Mouse (Mus musculus): Measurements from ENCODE around the gene Rnf146. TPM values are rescaled to one million over a fixed set of nuclear protein-coding genes. Genes with fewer than 3 reads are reported as not detected.
A peak's percentile ranks its signal among the peaks of the same experiment; 100 is the strongest.

Gene Rnf146
- polyA plus RNA-seq, 1 experiment from 2014 or later, result 45.6 TPM

- Histone ChIP-seq H3K4me2 (ENCODE audit: low read depth, low read length) (no peak overlapping the region), H3K27me3 (replicated peaks; ENCODE audit: control insufficient read depth, insufficient read depth, low read length) (no peaks in the 10 kb centered on the region), H3K27ac (replicated peaks; ENCODE audit: low read depth, low read length) (no peak overlapping the region), H3K36me3 (ENCODE audit: control insufficient read depth, insufficient read depth, low read length) (peaks cover 15% of the 10 kb centered on the region), H3K9me3 (ENCODE audit: control insufficient read depth, low read length) (no peaks in the 10 kb centered on the region), H3K4me1 (ENCODE audit: control insufficient read depth, insufficient read depth, low read length) (no peaks in the 10 kb centered on the region), H3K9ac (ENCODE audit: low read depth, low read length) (no peak overlapping the region), H3K4me3 (ENCODE audit: low read depth, low read length) (no peak overlapping the region)
- DNase-seq (ENCODE audit: low spot score) (no peak), ATAC-seq (ENCODE audit: low read depth) (no peak)
- 70% methylated on average over 3 of the region's 3 CpGs for WGBS
Measured at GRCm38 (mm10) chr10:29352575-29352974, 9.7 kb downstream of the Rnf146 start.

- Histone ChIP-seq H3K4me1 (ENCODE audit: control insufficient read depth, insufficient read depth, low read length) (no peaks in the 10 kb centered on the region), H3K36me3 (ENCODE audit: control insufficient read depth, insufficient read depth, low read length) (peaks cover 26% of the 10 kb centered on the region), H3K27me3 (replicated peaks; ENCODE audit: control insufficient read depth, insufficient read depth, low read length) (no peaks in the 10 kb centered on the region), H3K9me3 (ENCODE audit: control insufficient read depth, low read length) (no peaks in the 10 kb centered on the region), H3K4me2 (ENCODE audit: low read depth, low read length) (no peak overlapping the region), H3K27ac (replicated peaks; ENCODE audit: low read depth, low read length) (no peak overlapping the region), H3K9ac (ENCODE audit: low read depth, low read length) (no peak overlapping the region), H3K4me3 (ENCODE audit: low read depth, low read length) (no peak overlapping the region)
- ATAC-seq (ENCODE audit: low read depth), result no peak
- 77% methylated on average over 2 of the region's 2 CpGs for WGBS
- DNase-seq (ENCODE audit: low spot score), result no peak
Measured at GRCm38 (mm10) chr10:29351420-29351819, 10.8 kb downstream of the Rnf146 start.

GRCm38 (mm10) chr10:29346638-29347037, 15.6 kb downstream of the Rnf146 start:
- ATAC-seq (ENCODE audit: low read depth), result no peak
- Histone ChIP-seq H3K27me3 (replicated peaks; ENCODE audit: control insufficient read depth, insufficient read depth, low read length) (no peaks in the 10 kb centered on the region), H3K9me3 (ENCODE audit: control insufficient read depth, low read length) (no peaks in the 10 kb centered on the region), H3K4me3 (ENCODE audit: low read depth, low read length) (no peak overlapping the region), H3K36me3 (ENCODE audit: control insufficient read depth, insufficient read depth, low read length) (peaks cover 46% of the 10 kb centered on the region), H3K9ac (ENCODE audit: low read depth, low read length) (no peak overlapping the region), H3K27ac (replicated peaks; ENCODE audit: low read depth, low read length) (no peak overlapping the region), H3K4me2 (ENCODE audit: low read depth, low read length) (no peak overlapping the region), H3K4me1 (ENCODE audit: control insufficient read depth, insufficient read depth, low read length) (no peaks in the 10 kb centered on the region)
- WGBS, result 97% methylated on average over 7 of the region's 7 CpGs
- DNase-seq (ENCODE audit: low spot score), result no peak

GRCm38 (mm10) chr10:29344232-29344631, 18.0 kb downstream of the Rnf146 start:
- WGBS, result 87% methylated on average over 4 of the region's 4 CpGs
- Histone ChIP-seq H3K27me3 (replicated peaks; ENCODE audit: control insufficient read depth, insufficient read depth, low read length) (no peaks in the 10 kb centered on the region), H3K4me2 (ENCODE audit: low read depth, low read length) (no peak overlapping the region), H3K4me3 (ENCODE audit: low read depth, low read length) (no peak overlapping the region), H3K9me3 (ENCODE audit: control insufficient read depth, low read length) (no peaks in the 10 kb centered on the region), H3K36me3 (ENCODE audit: control insufficient read depth, insufficient read depth, low read length) (peaks cover 46% of the 10 kb centered on the region), H3K9ac (ENCODE audit: low read depth, low read length) (no peak overlapping the region), H3K27ac (replicated peaks; ENCODE audit: low read depth, low read length) (no peak overlapping the region), H3K4me1 (ENCODE audit: control insufficient read depth, insufficient read depth, low read length) (no peaks in the 10 kb centered on the region)
- DNase-seq (ENCODE audit: low spot score), result no peak
- no peak for ATAC-seq (ENCODE audit: low read depth)

GRCm38 (mm10) chr10:29338355-29339056, 23.7 kb downstream of the Rnf146 start:
- Histone ChIP-seq H3K4me3 (ENCODE audit: low read depth, low read length) (no peak overlapping the region), H3K9ac (ENCODE audit: low read depth, low read length) (no peak overlapping the region), H3K27me3 (replicated peaks; ENCODE audit: control insufficient read depth, insufficient read depth, low read length) (no peaks in the 10 kb centered on the region), H3K4me2 (ENCODE audit: low read depth, low read length) (no peak overlapping the region), H3K9me3 (ENCODE audit: control insufficient read depth, low read length) (no peaks in the 10 kb centered on the region), H3K27ac (replicated peaks; ENCODE audit: low read depth, low read length) (no peak overlapping the region), H3K36me3 (ENCODE audit: control insufficient read depth, insufficient read depth, low read length) (peaks cover 6% of the 10 kb centered on the region; the same call in 1 of the 2 replicates), H3K4me1 (ENCODE audit: control insufficient read depth, insufficient read depth, low read length) (no peaks in the 10 kb centered on the region)
- 51% methylated on average over 4 of the region's 4 CpGs for WGBS
- DNase-seq (ENCODE audit: low spot score) (peak; percentile 39), ATAC-seq (ENCODE audit: low read depth) (no peak)

- no peak overlapping the region for H3K4me3 ChIP-seq (ENCODE audit: low read depth, low read length)
- no peaks in the 10 kb centered on the region for H3K4me1 ChIP-seq (ENCODE audit: control insufficient read depth, insufficient read depth, low read length)
- no peak overlapping the region for H3K9ac ChIP-seq (ENCODE audit: low read depth, low read length)
- no peaks in the 10 kb centered on the region for H3K36me3 ChIP-seq (ENCODE audit: control insufficient read depth, insufficient read depth, low read length)
- H3K27me3 ChIP-seq (replicated peaks; ENCODE audit: control insufficient read depth, insufficient read depth, low read length), result no peaks in the 10 kb centered on the region
- WGBS, result 50% methylated on average over 4 of the region's 4 CpGs
- ATAC-seq (ENCODE audit: low read depth), result no peak
- no peak overlapping the region for H3K4me2 ChIP-seq (ENCODE audit: low read depth, low read length)
- no peak for DNase-seq (ENCODE audit: low spot score)
- no peaks in the 10 kb centered on the region for H3K9me3 ChIP-seq (ENCODE audit: control insufficient read depth, low read length)
- H3K27ac ChIP-seq (replicated peaks; ENCODE audit: low read depth, low read length), result no peak overlapping the region
Measured at GRCm38 (mm10) chr10:29333836-29334235, 28.4 kb downstream of the Rnf146 start.

- H3K9ac ChIP-seq (ENCODE audit: low read depth, low read length), result no peak overlapping the region
- no peaks in the 10 kb centered on the region for H3K9me3 ChIP-seq (ENCODE audit: control insufficient read depth, low read length)
- DNase-seq (ENCODE audit: low spot score) (no peak), ATAC-seq (ENCODE audit: low read depth) (no peak)
- no peak overlapping the region for H3K4me2 ChIP-seq (ENCODE audit: low read depth, low read length)
- 72% methylated on average over 2 of the region's 2 CpGs for WGBS
- H3K27ac ChIP-seq (replicated peaks; ENCODE audit: low read depth, low read length), result no peak overlapping the region
- no peaks in the 10 kb centered on the region for H3K27me3 ChIP-seq (replicated peaks; ENCODE audit: control insufficient read depth, insufficient read depth, low read length)
- H3K4me1 ChIP-seq (ENCODE audit: control insufficient read depth, insufficient read depth, low read length), result no peaks in the 10 kb centered on the region
- H3K4me3 ChIP-seq (ENCODE audit: low read depth, low read length), result no peak overlapping the region
- H3K36me3 ChIP-seq (ENCODE audit: control insufficient read depth, insufficient read depth, low read length), result no peaks in the 10 kb centered on the region
Measured at GRCm38 (mm10) chr10:29324817-29325216, 37.4 kb downstream of the Rnf146 start.

- H3K4me2 ChIP-seq (ENCODE audit: low read depth, low read length), result peak overlapping the region; percentile 74
- no peaks in the 10 kb centered on the region for H3K9me3 ChIP-seq (ENCODE audit: control insufficient read depth, low read length)
- H3K4me3 ChIP-seq (ENCODE audit: low read depth, low read length), result peak overlapping the region; percentile 58
- H3K27ac ChIP-seq (replicated peaks; ENCODE audit: low read depth, low read length), result no peak overlapping the region
- no peaks in the 10 kb centered on the region for H3K4me1 ChIP-seq (ENCODE audit: control insufficient read depth, insufficient read depth, low read length)
- ATAC-seq (ENCODE audit: low read depth), result no peak
- H3K36me3 ChIP-seq (ENCODE audit: control insufficient read depth, insufficient read depth, low read length), result no peaks in the 10 kb centered on the region
- 39% methylated on average over 5 of the region's 5 CpGs for WGBS
- DNase-seq (ENCODE audit: low spot score), result no peak
- H3K27me3 ChIP-seq (replicated peaks; ENCODE audit: control insufficient read depth, insufficient read depth, low read length), result no peaks in the 10 kb centered on the region
- H3K9ac ChIP-seq (ENCODE audit: low read depth, low read length), result peak overlapping the region; percentile 77; the same call in 1 of the 2 replicates
Measured at GRCm38 (mm10) chr10:29313905-29314304, 48.3 kb downstream of the Rnf146 start.

GRCm38 (mm10) chr10:29313064-29313638, 49.1 kb downstream of the Rnf146 start, which contains the start of gene Echdc1:
Gene Echdc1, plus strand, starts transcription at chr10:29313166.
- H3K9ac ChIP-seq (ENCODE audit: low read depth, low read length), result peak within 1 kb of the TSS; percentile 77
- H3K27ac ChIP-seq (replicated peaks; ENCODE audit: low read depth, low read length), result peak within 1 kb of the TSS; percentile 84
- peak within 1 kb of the TSS; percentile 58 for H3K4me3 ChIP-seq (ENCODE audit: low read depth, low read length)
- DNase-seq (ENCODE audit: low spot score) (peak; percentile 94), ATAC-seq (ENCODE audit: low read depth) (peak; percentile 99)
- H3K9me3 ChIP-seq (ENCODE audit: control insufficient read depth, low read length), result no peaks in the 10 kb centered on the region
- H3K27me3 ChIP-seq (replicated peaks; ENCODE audit: control insufficient read depth, insufficient read depth, low read length), result no peaks in the 10 kb centered on the region
- WGBS, result under 1% methylated on average over 27 of the region's 49 CpGs
- H3K36me3 ChIP-seq (ENCODE audit: control insufficient read depth, insufficient read depth, low read length), result no peaks in the 10 kb centered on the region
- H3K4me1 ChIP-seq (ENCODE audit: control insufficient read depth, insufficient read depth, low read length), result no peaks in the 10 kb centered on the region
- peak within 1 kb of the TSS; percentile 74 for H3K4me2 ChIP-seq (ENCODE audit: low read depth, low read length)
